Mouse (Mus musculus) embryonic facial prominence, embryonic 11.5 days (tissue): ENCODE data around the gene Hist1h4h. TPM values are rescaled to one million over a fixed set of nuclear protein-coding genes. Genes with fewer than 3 reads are reported as not detected.

Experiments
- ATAC-seq: fragments of 200-750 bp; cut with Nextera tagmentation; replicated peaks from 2 replicates; pipeline ENCODE4 v1.8.0; 2017; ENCODE audit warnings: low read depth; ENCODE audit not compliant: insufficient number of reproducible peaks, low FRiP score, low TSS enrichment
- DNase-seq: peaks from one replicate; pipeline ENCODE4 v3.0.0-alpha.2; 2015; ENCODE audit warnings: low spot score
- H3K27ac ChIP-seq: fragments of 300-500 bp; sonication (generic); replicated peaks from 2 replicates; pipeline ENCODE4 v1.5.1; 2014; ENCODE audit warnings: mild to moderate bottlenecking, low read depth, low read length, control low read depth
- H3K27me3 ChIP-seq: fragments of 300-500 bp; sonication (generic); 2 replicates; pipeline ENCODE4 v1.6.1; 2014; ENCODE audit warnings: mild to moderate bottlenecking, low read length, moderate library complexity, mixed read lengths; ENCODE audit not compliant: control insufficient read depth, insufficient read depth
- H3K36me3 ChIP-seq: fragments of 300-500 bp; sonication (generic); replicated peaks from 2 replicates; pipeline ENCODE4 v1.6.1; 2014; ENCODE audit warnings: low read depth, mild to moderate bottlenecking, low read length, moderate library complexity, mixed read lengths; ENCODE audit not compliant: control insufficient read depth, insufficient read depth
- H3K4me1 ChIP-seq: fragments of 300-500 bp; sonication (generic); 2 replicates; pipeline ENCODE4 v1.6.1; 2014; ENCODE audit warnings: low read length, mixed read lengths; ENCODE audit not compliant: control insufficient read depth, insufficient read depth
- H3K4me2 ChIP-seq: fragments of 300-500 bp; sonication (generic); 2 replicates; pipeline ENCODE4 v1.6.1; 2014; ENCODE audit warnings: low read depth, mild to moderate bottlenecking, control low read depth, low read length, moderate library complexity
- H3K4me3 ChIP-seq: fragments of 300-500 bp; sonication (generic); 2 replicates; pipeline ENCODE4 v1.5.1; 2014; ENCODE audit warnings: low read depth, low read length, control low read depth
- H3K9ac ChIP-seq: fragments of 300-500 bp; sonication (generic); replicated peaks from 2 replicates; pipeline ENCODE4 v1.6.1; 2014; ENCODE audit warnings: mild to moderate bottlenecking, control low read depth, low read length
- H3K9me3 ChIP-seq: fragments of 300-500 bp; sonication (generic); replicated peaks from 2 replicates; pipeline ENCODE4 v1.6.1; 2016; ENCODE audit warnings: mild to moderate bottlenecking, low read length, inconsistent platforms, mixed read lengths; ENCODE audit not compliant: control insufficient read depth
- WGBS: fragments of 180-500 bp; shearing (Covaris S2); extraction: QIAGEN DNeasy Blood & Tissue Kit; methylation state at CpG from one replicate; pipeline ENCODE4 v1.1.7; 2014; 5-methylcytosine and 5-hydroxymethylcytosine counted together
- polyA plus RNA-seq: library from polyadenylated mRNA; unstranded; fragments of >200 nt; fragmentation: Nextera tagmentation; extraction: Ambion mirVana; gene quantifications from 2 replicates; pipeline ENCODE4 v1.2.1, GENCODE M21; 2014

Hist1h4h gene
- polyA plus RNA-seq, 1 experiment from 2014 or later: 3.5 TPM

GRCm38 (mm10) chr13:23503797-23504196 is 27.1 kb upstream of the Hist1h4h start:
- Histone ChIP-seq H3K27me3 (no peaks in the 10 kb centered on the region), H3K27ac (no peak overlapping the region), H3K36me3 (no peaks in the 10 kb centered on the region), H3K4me3 (0 out of 2 replicates have a peak overlapping the region, but pooled peaks have one; percentile 3), H3K4me1 (no peaks in the 10 kb centered on the region), H3K9ac (no peak overlapping the region), H3K4me2 (no peak overlapping the region), H3K9me3 (no peaks in the 10 kb centered on the region)
- DNase-seq (peak; percentile 91), ATAC-seq (no peak)
- under 1% methylated on average over 9 of the region's 9 CpGs for WGBS

GRCm38 (mm10) chr13:23505662-23506345 is 25.0 kb upstream of the Hist1h4h start:
- Histone ChIP-seq H3K27me3 (no peaks in the 10 kb centered on the region), H3K9me3 (no peaks in the 10 kb centered on the region), H3K4me3 (peak overlapping the region; percentile 31), H3K4me2 (peak overlapping the region; percentile 48), H3K9ac (peak overlapping the region; percentile 20; the same call in 1 of the 2 replicates), H3K27ac (no peak overlapping the region), H3K4me1 (no peaks in the 10 kb centered on the region), H3K36me3 (no peaks in the 10 kb centered on the region)
- peak; percentile 36; the same call in 1 of the 2 replicates for ATAC-seq
- DNase-seq: peak; percentile 58
- 3% methylated on average over 14 of the region's 14 CpGs for WGBS

- 1% methylated on average over 13 of the region's 13 CpGs for WGBS
- H3K9me3 ChIP-seq: no peaks in the 10 kb centered on the region
- ATAC-seq (no peak), DNase-seq (peak; percentile 89)
- no peaks in the 10 kb centered on the region for H3K4me1 ChIP-seq
- H3K27ac ChIP-seq: no peak overlapping the region
- H3K27me3 ChIP-seq: no peaks in the 10 kb centered on the region
- H3K36me3 ChIP-seq: no peaks in the 10 kb centered on the region
- no peak overlapping the region; the same call in 1 of the 2 replicates for H3K4me2 ChIP-seq
- peak overlapping the region; percentile 31; the same call in 1 of the 2 replicates for H3K4me3 ChIP-seq
- no peak overlapping the region for H3K9ac ChIP-seq
Observed at GRCm38 (mm10) chr13:23506351-23506750, 24.5 kb upstream of the Hist1h4h start.

- no peaks in the 10 kb centered on the region for H3K27me3 ChIP-seq
- no peaks in the 10 kb centered on the region for H3K4me1 ChIP-seq
- no peak overlapping the region; the same call in 1 of the 2 replicates for H3K4me2 ChIP-seq
- 14% methylated on average over 14 of the region's 14 CpGs for WGBS
- ATAC-seq: no peak
- H3K9ac ChIP-seq: no peak overlapping the region
- no peak overlapping the region for H3K27ac ChIP-seq
- H3K4me3 ChIP-seq: no peak overlapping the region
- DNase-seq: no peak
- no peaks in the 10 kb centered on the region for H3K36me3 ChIP-seq
- no peaks in the 10 kb centered on the region for H3K9me3 ChIP-seq
Observed at GRCm38 (mm10) chr13:23506819-23507515, 23.9 kb upstream of the Hist1h4h start.

GRCm38 (mm10) chr13:23510127-23510526 is 20.7 kb upstream of the Hist1h4h start:
- ATAC-seq (no peak), DNase-seq (no peak)
- no peaks in the 10 kb centered on the region for H3K27me3 ChIP-seq
- no peak overlapping the region for H3K27ac ChIP-seq
- 57% methylated on average over 1 of the region's 1 CpGs for WGBS
- no peaks in the 10 kb centered on the region for H3K9me3 ChIP-seq
- no peak overlapping the region for H3K4me3 ChIP-seq
- no peaks in the 10 kb centered on the region for H3K36me3 ChIP-seq
- H3K4me2 ChIP-seq: no peak overlapping the region
- H3K9ac ChIP-seq: no peak overlapping the region
- H3K4me1 ChIP-seq: no peaks in the 10 kb centered on the region

- H3K27me3 ChIP-seq: no peaks in the 10 kb centered on the region
- H3K4me1 ChIP-seq: no peaks in the 10 kb centered on the region
- no peak overlapping the region for H3K4me3 ChIP-seq
- no peak overlapping the region for H3K4me2 ChIP-seq
- 95% methylated on average over 1 of the region's 1 CpGs for WGBS
- H3K9ac ChIP-seq: no peak overlapping the region
- no peak overlapping the region for H3K27ac ChIP-seq
- DNase-seq (no peak), ATAC-seq (no peak)
- H3K9me3 ChIP-seq: no peaks in the 10 kb centered on the region
- H3K36me3 ChIP-seq: no peaks in the 10 kb centered on the region
Observed at GRCm38 (mm10) chr13:23513517-23513916, 17.3 kb upstream of the Hist1h4h start.

- 74% methylated on average over 5 of the region's 5 CpGs for WGBS
Observed at GRCm38 (mm10) chr13:23515281-23515680, 15.6 kb upstream of the Hist1h4h start.

More at GRCm38 (mm10) chr13:23515281-23515680, 15.6 kb upstream of the Hist1h4h start:
- DNase-seq (no peak), ATAC-seq (no peak)
- Histone ChIP-seq H3K27ac (no peak overlapping the region), H3K4me3 (no peak overlapping the region), H3K27me3 (no peaks in the 10 kb centered on the region), H3K9ac (no peak overlapping the region), H3K9me3 (no peaks in the 10 kb centered on the region), H3K36me3 (no peaks in the 10 kb centered on the region), H3K4me1 (no peaks in the 10 kb centered on the region), H3K4me2 (no peak overlapping the region)
